Mouse (Mus musculus): ENCODE data around the gene Gm10961. TPM values are rescaled to one million over a fixed set of nuclear protein-coding genes. Genes with fewer than 3 reads are reported as not detected.

Gm10961 gene
- polyA plus RNA-seq, 1 experiment = not detected

- H3K36me3 ChIP-seq (replicated peaks; ENCODE audit: low read length) = peaks cover 60% of the 10 kb centered on the region
- no peak overlapping the region for H3K4me3 ChIP-seq (replicated peaks)
- no peaks in the 10 kb centered on the region for H3K9me3 ChIP-seq
- TF ChIP-seq FLI1 (IDR thresholded peaks at IDR 0.05; ENCODE audit: low read length) = no peak
- no peak for TF ChIP-seq GATA1 (IDR thresholded peaks at IDR 0.05; ENCODE audit: borderline replicate concordance, low read length)
- H3K27me3 ChIP-seq (replicated peaks) = peaks cover 33% of the 10 kb centered on the region
- H3K4me1 ChIP-seq = peaks cover 15% of the 10 kb centered on the region
These were observed 19.7 kb upstream of the Gm10961 start for GRCm38 (mm10) chr3:107611394-107611793.

GRCm38 (mm10) chr3:107612902-107613525 lies 18.1 kb upstream of the Gm10961 start:
- Histone ChIP-seq H3K27me3 (replicated peaks) (peaks cover 19% of the 10 kb centered on the region), H3K36me3 (replicated peaks; ENCODE audit: low read length) (peaks cover 76% of the 10 kb centered on the region), H3K4me3 (replicated peaks) (no peak overlapping the region), H3K4me1 (peaks cover 7% of the 10 kb centered on the region; the same call in 1 of the 2 replicates), H3K9me3 (no peaks in the 10 kb centered on the region)
- TF ChIP-seq FLI1 (IDR thresholded peaks at IDR 0.05; ENCODE audit: low read length) = no peak
- TF ChIP-seq GATA1 (IDR thresholded peaks at IDR 0.05; ENCODE audit: borderline replicate concordance, low read length) = no peak

- Histone ChIP-seq H3K4me1 (peaks cover 21% of the 10 kb centered on the region), H3K36me3 (replicated peaks; ENCODE audit: low read length) (peaks cover 99% of the 10 kb centered on the region), H3K9me3 (no peaks in the 10 kb centered on the region), H3K4me3 (replicated peaks) (no peak overlapping the region), H3K27me3 (replicated peaks) (no peaks in the 10 kb centered on the region)
- TF ChIP-seq GATA1 (IDR thresholded peaks at IDR 0.05; ENCODE audit: borderline replicate concordance, low read length) (no peak), FLI1 (IDR thresholded peaks at IDR 0.05; ENCODE audit: low read length) (no peak)
These were observed 13.3 kb upstream of the Gm10961 start for GRCm38 (mm10) chr3:107617800-107618199.

- no peaks in the 10 kb centered on the region for H3K27me3 ChIP-seq (replicated peaks)
- H3K4me3 ChIP-seq (replicated peaks) = no peak overlapping the region
- H3K4me1 ChIP-seq = peaks cover 30% of the 10 kb centered on the region
- no peaks in the 10 kb centered on the region for H3K9me3 ChIP-seq
- H3K36me3 ChIP-seq (replicated peaks; ENCODE audit: low read length) = peaks cover 99% of the 10 kb centered on the region
- no peak for TF ChIP-seq GATA1 (IDR thresholded peaks at IDR 0.05; ENCODE audit: borderline replicate concordance, low read length)
- TF ChIP-seq FLI1 (IDR thresholded peaks at IDR 0.05; ENCODE audit: low read length) = no peak
These were observed 11.2 kb upstream of the Gm10961 start for GRCm38 (mm10) chr3:107619911-107620310.

GRCm38 (mm10) chr3:107621286-107622075 lies 9.6 kb upstream of the Gm10961 start:
- no peaks in the 10 kb centered on the region for H3K27me3 ChIP-seq (replicated peaks)
- no peak for TF ChIP-seq FLI1 (IDR thresholded peaks at IDR 0.05; ENCODE audit: low read length)
- TF ChIP-seq GATA1 (IDR thresholded peaks at IDR 0.05; ENCODE audit: borderline replicate concordance, low read length) = no peak
- H3K9me3 ChIP-seq = no peaks in the 10 kb centered on the region
- peaks cover 33% of the 10 kb centered on the region for H3K4me1 ChIP-seq
- H3K4me3 ChIP-seq (replicated peaks) = peak overlapping the region; percentile 28
- H3K36me3 ChIP-seq (replicated peaks; ENCODE audit: low read length) = peaks cover 99% of the 10 kb centered on the region

- H3K4me3 ChIP-seq (replicated peaks) = peak overlapping the region; percentile 7
- TF ChIP-seq FLI1 (IDR thresholded peaks at IDR 0.05; ENCODE audit: low read length) = no peak
- no peak for TF ChIP-seq GATA1 (IDR thresholded peaks at IDR 0.05; ENCODE audit: borderline replicate concordance, low read length)
- no peaks in the 10 kb centered on the region for H3K9me3 ChIP-seq
- peaks cover 99% of the 10 kb centered on the region for H3K36me3 ChIP-seq (replicated peaks; ENCODE audit: low read length)
- H3K27me3 ChIP-seq (replicated peaks) = no peaks in the 10 kb centered on the region
- peaks cover 34% of the 10 kb centered on the region for H3K4me1 ChIP-seq
These were observed 8.6 kb upstream of the Gm10961 start for GRCm38 (mm10) chr3:107622537-107622936.

GRCm38 (mm10) chr3:107624424-107624823 lies 6.7 kb upstream of the Gm10961 start:
- TF ChIP-seq FLI1 (IDR thresholded peaks at IDR 0.05; ENCODE audit: low read length) (no peak), GATA1 (IDR thresholded peaks at IDR 0.05; ENCODE audit: borderline replicate concordance, low read length) (no peak)
- H3K36me3 ChIP-seq (replicated peaks; ENCODE audit: low read length) = peaks cover 100% of the 10 kb centered on the region

GRCm38 (mm10) chr3:107625536-107625935 lies 5.6 kb upstream of the Gm10961 start:
- TF ChIP-seq FLI1 (IDR thresholded peaks at IDR 0.05; ENCODE audit: low read length) (no peak), GATA1 (IDR thresholded peaks at IDR 0.05; ENCODE audit: borderline replicate concordance, low read length) (no peak)
- Histone ChIP-seq H3K4me1 (peaks cover 47% of the 10 kb centered on the region), H3K9me3 (no peaks in the 10 kb centered on the region), H3K27me3 (replicated peaks) (no peaks in the 10 kb centered on the region), H3K4me3 (replicated peaks) (no peak overlapping the region), H3K36me3 (replicated peaks; ENCODE audit: low read length) (peaks cover 91% of the 10 kb centered on the region)

More at GRCm38 (mm10) chr3:107624424-107624823, 6.7 kb upstream of the Gm10961 start:
- Histone ChIP-seq H3K4me3 (replicated peaks) (no peak overlapping the region), H3K4me1 (peaks cover 38% of the 10 kb centered on the region), H3K9me3 (no peaks in the 10 kb centered on the region), H3K27me3 (replicated peaks) (no peaks in the 10 kb centered on the region)

GRCm38 (mm10) chr3:107626751-107627150 lies 4.4 kb upstream of the Gm10961 start:
- H3K4me1 ChIP-seq = peaks cover 39% of the 10 kb centered on the region
- no peaks in the 10 kb centered on the region for H3K27me3 ChIP-seq (replicated peaks)
- H3K36me3 ChIP-seq (replicated peaks; ENCODE audit: low read length) = peaks cover 79% of the 10 kb centered on the region
- no peak overlapping the region for H3K4me3 ChIP-seq (replicated peaks)
- no peaks in the 10 kb centered on the region for H3K9me3 ChIP-seq
- TF ChIP-seq FLI1 (IDR thresholded peaks at IDR 0.05; ENCODE audit: low read length) (no peak), GATA1 (IDR thresholded peaks at IDR 0.05; ENCODE audit: borderline replicate concordance, low read length) (no peak)

GRCm38 (mm10) chr3:107627641-107628040 lies 3.5 kb upstream of the Gm10961 start:
- Histone ChIP-seq H3K36me3 (replicated peaks; ENCODE audit: low read length) (peaks cover 70% of the 10 kb centered on the region), H3K4me3 (replicated peaks) (peak overlapping the region; percentile 43), H3K27me3 (replicated peaks) (no peaks in the 10 kb centered on the region), H3K9me3 (no peaks in the 10 kb centered on the region), H3K4me1 (peaks cover 35% of the 10 kb centered on the region)
- TF ChIP-seq FLI1 (IDR thresholded peaks at IDR 0.05; ENCODE audit: low read length) (no peak), GATA1 (IDR thresholded peaks at IDR 0.05; ENCODE audit: borderline replicate concordance, low read length) (no peak)

Data from megakaryocyte, embryonic 14.5 days (primary cell).